Mouse (Mus musculus): Measurements from ENCODE around the gene Syna.

Syna gene

GRCm38 (mm10) chr5:134525971-134526711 is 33.8 kb downstream of the Syna start:
- DNase-seq: no peak

GRCm38 (mm10) chr5:134523728-134524127 is 36.2 kb downstream of the Syna start:
- DNase-seq: no peak

- no peak for DNase-seq
These were observed 37.4 kb downstream of the Syna start for GRCm38 (mm10) chr5:134522524-134522923.

GRCm38 (mm10) chr5:134521806-134522205 is 38.2 kb downstream of the Syna start:
- no peak for DNase-seq

- no peak for DNase-seq
These were observed 38.8 kb downstream of the Syna start for GRCm38 (mm10) chr5:134521131-134521530.

- no peak for DNase-seq
These were observed 39.9 kb downstream of the Syna start for GRCm38 (mm10) chr5:134520120-134520519.

GRCm38 (mm10) chr5:134519471-134519870 is 40.5 kb downstream of the Syna start:
- no peak for DNase-seq

GRCm38 (mm10) chr5:134512086-134512485 is 47.9 kb downstream of the Syna start:
- no peak for DNase-seq

- DNase-seq: no peak
These were observed 49.7 kb downstream of the Syna start for GRCm38 (mm10) chr5:134510266-134510665.

GRCm38 (mm10) chr5:134508965-134509364 is 51.0 kb downstream of the Syna start:
- no peak for DNase-seq
